Mouse (Mus musculus): ENCODE measurements around the gene Prokr1.

Prokr1 gene

GRCm38 (mm10) chr6:87567686-87568593 is 22.6 kb downstream of the Prokr1 start:
- DNase-seq (ENCODE audit: low spot score): no peak

DNA sequence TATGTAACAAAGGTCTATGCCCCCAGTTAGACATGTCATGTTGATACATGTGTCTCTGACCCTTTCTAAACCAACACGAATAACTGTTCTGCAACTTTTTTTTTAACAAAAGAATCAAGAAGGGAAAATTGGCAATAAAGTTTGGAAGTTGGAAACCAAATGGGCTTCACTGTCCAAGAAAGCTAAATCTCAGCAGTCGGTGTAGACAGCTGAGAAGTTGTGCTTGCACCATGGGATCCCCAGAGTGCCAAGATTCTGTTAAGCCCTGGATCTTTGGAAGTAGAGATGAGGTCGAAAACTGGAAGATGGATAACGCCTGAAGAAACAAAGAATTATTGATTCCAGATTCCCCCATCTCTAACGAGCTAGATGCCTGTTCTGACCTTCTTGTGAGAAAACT is 25.4 kb downstream of the Prokr1 start:
- DNase-seq (ENCODE audit: low spot score): no peak

- no peak for DNase-seq (ENCODE audit: low spot score)
Observed at GRCm38 (mm10) chr6:87564356-87564755, 26.2 kb downstream of the Prokr1 start.

DNA sequence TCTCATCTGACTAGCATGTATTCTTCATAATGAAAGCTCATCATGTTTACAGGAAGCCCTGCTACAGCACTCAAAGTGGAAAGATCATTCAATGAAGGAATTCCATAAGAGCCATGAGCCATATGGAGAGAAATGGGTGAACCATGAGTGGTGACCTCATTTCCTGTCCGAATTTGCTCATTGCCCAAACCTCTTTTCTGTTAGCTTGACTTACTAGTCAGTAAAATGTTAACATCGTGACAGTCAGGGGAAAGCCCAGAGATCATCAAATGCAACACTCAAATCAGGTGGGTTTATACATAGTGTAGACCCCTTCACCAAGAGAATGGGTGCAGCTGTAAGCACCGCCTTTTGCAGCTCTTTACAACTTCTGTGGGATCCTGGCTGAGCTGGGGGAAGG is 36.8 kb downstream of the Prokr1 start:
- DNase-seq (ENCODE audit: low spot score): no peak

- no peak for DNase-seq (ENCODE audit: low spot score)
Observed at GRCm38 (mm10) chr6:87552054-87552807, 38.3 kb downstream of the Prokr1 start.

GRCm38 (mm10) chr6:87547836-87548235 is 42.7 kb downstream of the Prokr1 start:
- no peak for DNase-seq (ENCODE audit: low spot score)

DNA sequence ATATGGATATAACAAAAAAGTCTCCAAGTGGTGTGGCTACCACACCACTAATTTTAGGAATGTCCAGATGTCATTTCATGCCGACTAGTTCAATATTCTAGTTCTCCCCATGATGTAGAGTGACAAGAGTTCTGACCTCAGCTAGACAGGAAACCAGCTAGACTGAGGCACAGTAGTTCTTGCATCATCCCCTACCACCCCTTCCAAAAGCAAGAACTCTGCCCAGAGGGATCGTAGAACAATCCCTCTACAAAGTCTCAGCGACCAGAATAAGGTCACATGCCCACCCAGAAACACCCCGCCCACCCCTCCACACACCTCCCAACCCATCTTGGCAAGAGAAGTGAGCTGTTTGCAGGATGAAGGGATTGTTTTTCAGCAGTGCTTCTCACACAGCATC is 43.1 kb downstream of the Prokr1 start:
- no peak for DNase-seq (ENCODE audit: low spot score)

DNA sequence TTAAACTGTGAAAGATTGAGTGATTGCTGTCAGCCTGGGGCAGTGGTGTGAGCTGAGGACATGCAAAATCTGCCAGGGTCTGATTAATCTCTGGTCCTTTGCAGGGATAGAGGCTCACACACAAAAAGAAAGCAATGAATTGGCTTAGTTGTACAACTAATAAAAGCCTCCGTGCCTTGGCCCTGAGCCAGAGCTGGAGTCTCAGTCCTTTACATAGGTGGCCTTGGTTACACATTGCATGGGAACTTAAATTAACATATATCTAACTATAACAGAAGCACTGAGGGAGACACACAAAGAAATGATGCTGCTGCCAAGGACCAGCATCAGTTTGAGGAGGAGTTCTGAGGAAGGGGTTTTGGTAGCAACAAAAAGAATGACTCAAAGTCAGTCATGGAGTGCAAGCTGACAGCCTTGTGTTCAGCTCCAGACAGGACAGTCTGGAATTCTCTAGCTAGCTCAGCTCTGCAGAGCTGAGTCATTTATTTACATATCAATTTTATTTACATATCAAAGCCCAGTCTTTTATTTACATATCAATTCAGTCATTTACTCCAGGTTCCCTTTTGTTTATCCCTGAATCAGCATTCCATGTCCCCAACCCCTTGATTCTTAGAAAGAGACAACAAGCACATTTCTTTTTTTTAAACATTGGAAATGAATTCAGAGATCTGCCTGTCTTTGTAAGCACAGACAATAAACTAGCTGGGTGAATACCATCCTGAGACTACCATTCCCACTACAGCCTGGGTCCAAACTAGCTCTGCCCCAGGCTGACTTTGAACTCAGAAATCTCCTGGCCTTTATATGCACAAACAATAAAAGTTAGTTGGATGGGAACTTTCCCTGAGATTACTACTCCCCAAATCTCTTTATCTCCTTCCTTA is 45.0 kb downstream of the Prokr1 start:
- no peak for DNase-seq (ENCODE audit: low spot score)

DNA sequence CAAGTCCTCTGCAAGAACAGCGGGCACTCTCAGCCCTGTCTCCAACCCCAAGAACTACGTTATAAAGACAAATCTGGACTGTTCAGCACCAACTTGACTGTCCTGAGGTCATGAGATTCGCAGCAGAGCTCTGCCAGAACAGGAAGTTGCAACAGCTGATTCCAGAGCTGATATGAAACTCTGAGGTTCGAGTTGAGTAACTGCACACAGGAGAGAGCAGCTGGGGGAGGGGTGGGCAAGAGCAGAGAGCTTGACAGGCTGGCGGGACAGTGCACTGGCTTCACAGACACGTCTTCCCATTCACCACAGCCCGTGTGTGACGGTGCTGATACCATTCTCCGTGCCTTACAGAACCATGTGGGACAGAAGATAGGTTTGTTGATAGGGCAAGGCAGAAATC is 48.5 kb downstream of the Prokr1 start:
- no peak for DNase-seq (ENCODE audit: low spot score)

- DNase-seq (ENCODE audit: low spot score): no peak
Observed at GRCm38 (mm10) chr6:87541171-87541571, 49.4 kb downstream of the Prokr1 start.

GRCm38 (mm10) chr6:87538376-87539270 is 51.9 kb downstream of the Prokr1 start:
- DNase-seq (ENCODE audit: low spot score): no peak

DNA sequence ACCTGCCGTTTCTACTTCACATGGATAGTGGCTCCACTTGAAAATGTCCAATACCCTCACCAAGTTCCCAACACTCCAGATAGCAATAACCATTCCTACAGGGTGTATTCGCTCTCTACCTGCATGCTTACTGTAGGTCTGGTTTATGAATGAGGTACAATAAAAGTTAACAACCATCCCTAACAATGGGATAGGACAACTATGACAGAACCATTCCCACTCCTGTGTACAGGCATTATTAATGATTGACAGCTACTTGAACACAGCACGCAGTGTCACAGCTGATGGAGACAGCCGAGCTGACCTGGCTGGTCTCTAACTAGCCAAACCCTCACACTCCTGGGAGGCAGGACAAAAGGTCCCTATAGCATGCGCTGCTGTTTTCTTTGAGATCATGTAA is 52.9 kb downstream of the Prokr1 start:
- DNase-seq (ENCODE audit: low spot score): no peak

DNA sequence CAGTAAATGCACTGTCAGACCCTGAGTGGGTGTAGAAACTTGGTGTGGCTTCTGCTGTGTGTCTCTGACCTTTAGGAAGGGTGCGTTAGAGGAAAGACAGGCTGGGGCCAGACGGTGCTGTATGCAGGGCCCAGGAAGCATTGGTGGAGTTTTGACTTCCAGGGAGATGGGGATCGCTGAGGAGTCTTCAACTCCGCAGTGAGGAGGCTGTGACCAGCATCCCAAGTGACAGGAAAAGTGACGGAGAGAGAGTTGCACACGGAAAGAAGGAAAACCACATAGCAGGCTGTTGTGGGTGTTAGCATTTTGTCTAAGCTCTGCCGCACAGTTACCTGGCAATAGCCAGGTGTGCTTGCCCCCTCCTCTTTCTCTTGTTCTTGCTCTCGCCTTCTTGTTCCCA is 54.3 kb downstream of the Prokr1 start:
- no peak for DNase-seq (ENCODE audit: low spot score)

- no peak for DNase-seq (ENCODE audit: low spot score)
Observed at GRCm38 (mm10) chr6:87535651-87536050, 54.9 kb downstream of the Prokr1 start.

- no peak for DNase-seq (ENCODE audit: low spot score)
Observed at GRCm38 (mm10) chr6:87534855-87535575, 55.5 kb downstream of the Prokr1 start.

- DNase-seq (ENCODE audit: low spot score): no peak
Observed at GRCm38 (mm10) chr6:87532953-87533710, 57.4 kb downstream of the Prokr1 start, which contains the start of gene Arhgap25. TSS of gene Arhgap25 (minus strand) at chr6:87533259.

- no peak for DNase-seq (ENCODE audit: low spot score)
Observed at GRCm38 (mm10) chr6:87531456-87532015, 59.0 kb downstream of the Prokr1 start.

- DNase-seq (ENCODE audit: low spot score): no peak
Observed at GRCm38 (mm10) chr6:87530386-87530785, 60.2 kb downstream of the Prokr1 start.

Measured in ovary, postnatal 14 days (tissue).